Mouse (Mus musculus): ENCODE data around the gene Peak1.

- no peak for TF ChIP-seq GATA1 (IDR thresholded peaks at IDR 0.05; ENCODE audit: low read length)
- TF ChIP-seq TAL1 (IDR thresholded peaks at IDR 0.05; ENCODE audit: low read length): no peak
Measured at GRCm38 (mm10) chr9:56302921-56303465, 114.9 kb downstream of the Peak1 start.

Data from erythroblast, embryonic 14.5 days (primary cell).